Mouse (Mus musculus): Measurements from ENCODE around the gene Gab2. TPM values are rescaled to one million over a fixed set of nuclear protein-coding genes. Genes with fewer than 3 reads are reported as not detected.

The Gab2 gene
- total RNA-seq, 1 experiment = 1.1 TPM

- H3K27ac ChIP-seq (ENCODE audit: insufficient read depth, low read depth, low read length, poor library complexity, severe bottlenecking) = no peak overlapping the region
- DNase-seq (ENCODE audit: low read depth, low spot score) = no peak
- TF ChIP-seq HCFC1 (IDR thresholded peaks at IDR 0.05; ENCODE audit: borderline replicate concordance, insufficient read depth, low read length) = no peak
- no peak for TF ChIP-seq ZC3H11A (IDR thresholded peaks at IDR 0.05; ENCODE audit: borderline replicate concordance, low read depth, low read length)
- TF ChIP-seq MAFK (IDR thresholded peaks at IDR 0.05; ENCODE audit: insufficient read depth, low read depth, low read length) = no peak
- TF ChIP-seq CHD2 (IDR thresholded peaks at IDR 0.05; ENCODE audit: low read depth, low read length) = no peak
- TF ChIP-seq ZNF384 (IDR thresholded peaks at IDR 0.05; ENCODE audit: low read depth, low read length) = no peak
- no peak overlapping the region for H3K9ac ChIP-seq (ENCODE audit: insufficient read depth, low read depth, low read length, poor library complexity, severe bottlenecking)
- H3K4me3 ChIP-seq (ENCODE audit: insufficient read depth in 1 of 2, low read depth in 1 of 2, low read length in 2 of 2, poor library complexity in 1 of 2, severe bottlenecking in 1 of 2) = no peak overlapping the region
- H3K36me3 ChIP-seq (ENCODE audit: control insufficient read depth, insufficient read depth, low read length, poor library complexity, severe bottlenecking) = no peaks in the 10 kb centered on the region
- no peaks in the 10 kb centered on the region for H3K9me3 ChIP-seq (ENCODE audit: control insufficient read depth, insufficient read depth, low read depth, low read length)
- in situ Hi-C loops (cut with MboI; ENCODE audit: low sequenced_read_pairs in 2 of 2, unreplicated experiment in 2 of 2) = no loop called here
- no peaks in the 10 kb centered on the region for H3K4me1 ChIP-seq (ENCODE audit: control insufficient read depth in 2 of 2, insufficient read depth in 2 of 2, low read length in 2 of 2, poor library complexity in 1 of 2)
Observed at GRCm38 (mm10) chr7:97302876-97303275, 221.5 kb downstream of the Gab2 start.

GRCm38 (mm10) chr7:97303614-97304013, 222.2 kb downstream of the Gab2 start:
- DNase-seq (ENCODE audit: low read depth, low spot score) = no peak
- in situ Hi-C loops (cut with MboI; ENCODE audit: low sequenced_read_pairs in 2 of 2, unreplicated experiment in 2 of 2) = no loop called here
- H3K4me1 ChIP-seq (ENCODE audit: control insufficient read depth in 2 of 2, insufficient read depth in 2 of 2, low read length in 2 of 2, poor library complexity in 1 of 2) = no peaks in the 10 kb centered on the region
- TF ChIP-seq HCFC1 (IDR thresholded peaks at IDR 0.05; ENCODE audit: borderline replicate concordance, insufficient read depth, low read length) (no peak), ZNF384 (IDR thresholded peaks at IDR 0.05; ENCODE audit: low read depth, low read length) (no peak), ZC3H11A (IDR thresholded peaks at IDR 0.05; ENCODE audit: borderline replicate concordance, low read depth, low read length) (no peak)
- no peaks in the 10 kb centered on the region for H3K9me3 ChIP-seq (ENCODE audit: control insufficient read depth, insufficient read depth, low read depth, low read length)
- H3K36me3 ChIP-seq (ENCODE audit: control insufficient read depth, insufficient read depth, low read length, poor library complexity, severe bottlenecking) = no peaks in the 10 kb centered on the region
- no peak overlapping the region for H3K27ac ChIP-seq (ENCODE audit: insufficient read depth, low read depth, low read length, poor library complexity, severe bottlenecking)
- H3K4me3 ChIP-seq (ENCODE audit: insufficient read depth in 1 of 2, low read depth in 1 of 2, low read length in 2 of 2, poor library complexity in 1 of 2, severe bottlenecking in 1 of 2) = no peak overlapping the region
- no peak overlapping the region for H3K9ac ChIP-seq (ENCODE audit: insufficient read depth, low read depth, low read length, poor library complexity, severe bottlenecking)

GRCm38 (mm10) chr7:97304471-97304870, 223.1 kb downstream of the Gab2 start:
- Histone ChIP-seq H3K9ac (ENCODE audit: insufficient read depth, low read depth, low read length, poor library complexity, severe bottlenecking) (no peak overlapping the region), H3K4me1 (ENCODE audit: control insufficient read depth in 2 of 2, insufficient read depth in 2 of 2, low read length in 2 of 2, poor library complexity in 1 of 2) (no peaks in the 10 kb centered on the region), H3K9me3 (ENCODE audit: control insufficient read depth, insufficient read depth, low read depth, low read length) (no peaks in the 10 kb centered on the region), H3K36me3 (ENCODE audit: control insufficient read depth, insufficient read depth, low read length, poor library complexity, severe bottlenecking) (no peaks in the 10 kb centered on the region), H3K4me3 (ENCODE audit: insufficient read depth in 1 of 2, low read depth in 1 of 2, low read length in 2 of 2, poor library complexity in 1 of 2, severe bottlenecking in 1 of 2) (no peak overlapping the region), H3K27ac (ENCODE audit: insufficient read depth, low read depth, low read length, poor library complexity, severe bottlenecking) (no peak overlapping the region)
- no peak for DNase-seq (ENCODE audit: low read depth, low spot score)
- TF ChIP-seq MAFK (IDR thresholded peaks at IDR 0.05; ENCODE audit: insufficient read depth, low read depth, low read length) (no peak), ZC3H11A (IDR thresholded peaks at IDR 0.05; ENCODE audit: borderline replicate concordance, low read depth, low read length) (no peak), CHD2 (IDR thresholded peaks at IDR 0.05; ENCODE audit: low read depth, low read length) (no peak), ZNF384 (IDR thresholded peaks at IDR 0.05; ENCODE audit: low read depth, low read length) (no peak), HCFC1 (IDR thresholded peaks at IDR 0.05; ENCODE audit: borderline replicate concordance, insufficient read depth, low read length) (no peak)
- in situ Hi-C loops (cut with MboI; ENCODE audit: low sequenced_read_pairs in 2 of 2, unreplicated experiment in 2 of 2) = no loop called here

- DNase-seq (ENCODE audit: low read depth, low spot score) = no peak
- Histone ChIP-seq H3K9ac (ENCODE audit: insufficient read depth, low read depth, low read length, poor library complexity, severe bottlenecking) (no peak overlapping the region), H3K4me3 (ENCODE audit: insufficient read depth in 1 of 2, low read depth in 1 of 2, low read length in 2 of 2, poor library complexity in 1 of 2, severe bottlenecking in 1 of 2) (no peak overlapping the region), H3K27ac (ENCODE audit: insufficient read depth, low read depth, low read length, poor library complexity, severe bottlenecking) (no peak overlapping the region), H3K4me1 (ENCODE audit: control insufficient read depth in 2 of 2, insufficient read depth in 2 of 2, low read length in 2 of 2, poor library complexity in 1 of 2) (no peaks in the 10 kb centered on the region), H3K36me3 (ENCODE audit: control insufficient read depth, insufficient read depth, low read length, poor library complexity, severe bottlenecking) (no peaks in the 10 kb centered on the region), H3K9me3 (ENCODE audit: control insufficient read depth, insufficient read depth, low read depth, low read length) (no peaks in the 10 kb centered on the region)
- in situ Hi-C loops (cut with MboI; ENCODE audit: low sequenced_read_pairs in 2 of 2, unreplicated experiment in 2 of 2) = no loop called here
- TF ChIP-seq MAFK (IDR thresholded peaks at IDR 0.05; ENCODE audit: insufficient read depth, low read depth, low read length) (no peak), ZNF384 (IDR thresholded peaks at IDR 0.05; ENCODE audit: low read depth, low read length) (no peak), HCFC1 (IDR thresholded peaks at IDR 0.05; ENCODE audit: borderline replicate concordance, insufficient read depth, low read length) (no peak), ZC3H11A (IDR thresholded peaks at IDR 0.05; ENCODE audit: borderline replicate concordance, low read depth, low read length) (no peak), CHD2 (IDR thresholded peaks at IDR 0.05; ENCODE audit: low read depth, low read length) (no peak)
Observed at GRCm38 (mm10) chr7:97305206-97305605, 223.8 kb downstream of the Gab2 start.

- Histone ChIP-seq H3K27ac (ENCODE audit: insufficient read depth, low read depth, low read length, poor library complexity, severe bottlenecking) (no peak overlapping the region), H3K9me3 (ENCODE audit: control insufficient read depth, insufficient read depth, low read depth, low read length) (no peaks in the 10 kb centered on the region), H3K4me3 (ENCODE audit: insufficient read depth in 1 of 2, low read depth in 1 of 2, low read length in 2 of 2, poor library complexity in 1 of 2, severe bottlenecking in 1 of 2) (no peak overlapping the region), H3K9ac (ENCODE audit: insufficient read depth, low read depth, low read length, poor library complexity, severe bottlenecking) (no peak overlapping the region), H3K36me3 (ENCODE audit: control insufficient read depth, insufficient read depth, low read length, poor library complexity, severe bottlenecking) (peaks cover 6% of the 10 kb centered on the region; the same call in 1 of the 2 replicates), H3K4me1 (ENCODE audit: control insufficient read depth in 2 of 2, insufficient read depth in 2 of 2, low read length in 2 of 2, poor library complexity in 1 of 2) (no peaks in the 10 kb centered on the region)
- TF ChIP-seq CHD2 (IDR thresholded peaks at IDR 0.05; ENCODE audit: low read depth, low read length) = no peak
- TF ChIP-seq HCFC1 (IDR thresholded peaks at IDR 0.05; ENCODE audit: borderline replicate concordance, insufficient read depth, low read length) = no peak
- no peak for TF ChIP-seq ZNF384 (IDR thresholded peaks at IDR 0.05; ENCODE audit: low read depth, low read length)
- no peak for TF ChIP-seq ZC3H11A (IDR thresholded peaks at IDR 0.05; ENCODE audit: borderline replicate concordance, low read depth, low read length)
- DNase-seq (ENCODE audit: low read depth, low spot score) = no peak
- in situ Hi-C loops (cut with MboI; ENCODE audit: low sequenced_read_pairs in 2 of 2, unreplicated experiment in 2 of 2) = no loop called here
Observed at GRCm38 (mm10) chr7:97306813-97307212, 225.4 kb downstream of the Gab2 start.

Measured in ES-E14 (cell line).